ENCODE assay signal across 13 mouse cellular contexts in genomic region chr6:60564261-60564660, GRCm38 (mm10).
DNase-seq lines count a peak whose midpoint lies in the region; ATAC-seq and TF ChIP-seq lines count a peak whose summit lies in the region.
"Had no signal": no experiment of that assay in that cellular context is flagged by ENCODE, and none has a peak within 500 bp of the region (broad histone marks: within the 10 kb centered on the region; RNA-seq: fewer than 3 reads in every experiment).

No protein-coding gene starts in this region.

- peak; percentile 77 for TF ChIP-seq CTCF in midbrain, postnatal 0 days (IDR thresholded peaks at IDR 0.05)

- H3K9ac ChIP-seq in hindbrain, embryonic 11.5 days (ENCODE audit: low read depth, low read length): no peak overlapping the region
- H3K9ac ChIP-seq in hindbrain, embryonic 16.5 days (ENCODE audit: low read depth, low read length): no peak overlapping the region
- no peak overlapping the region for H3K9ac ChIP-seq in midbrain, postnatal 0 days (replicated peaks; ENCODE audit: low read length, poor library complexity, severe bottlenecking)
- no peak overlapping the region for H3K9ac ChIP-seq in kidney, embryonic 15.5 days

- H3K4me2 ChIP-seq in hindbrain, embryonic 11.5 days (replicated peaks; ENCODE audit: low read depth, low read length): no peak overlapping the region
- H3K4me2 ChIP-seq in hindbrain, embryonic 16.5 days (ENCODE audit: low read length): no peak overlapping the region
- no peak overlapping the region for H3K4me2 ChIP-seq in midbrain, postnatal 0 days (ENCODE audit: low read depth, low read length, poor library complexity, severe bottlenecking)
- no peak overlapping the region for H3K4me2 ChIP-seq in kidney, embryonic 15.5 days

- no peak for ATAC-seq in hindbrain, embryonic 11.5 days (ENCODE audit: low FRiP score)
- no peak for ATAC-seq in hindbrain, embryonic 16.5 days
- no peak for ATAC-seq in midbrain, postnatal 0 days (ENCODE audit: low FRiP score)
- no peak for ATAC-seq in kidney, embryonic 15.5 days (replicated peaks; ENCODE audit: low FRiP score)

- no peaks in the 10 kb centered on the region for H3K36me3 ChIP-seq in hindbrain, embryonic 11.5 days (ENCODE audit: control insufficient read depth, insufficient read depth, low read length)
- no peaks in the 10 kb centered on the region for H3K36me3 ChIP-seq in hindbrain, embryonic 16.5 days (ENCODE audit: control insufficient read depth, insufficient read depth, low read length)
- no peaks in the 10 kb centered on the region for H3K36me3 ChIP-seq in midbrain, postnatal 0 days (ENCODE audit: insufficient read depth, low read length)
- no peaks in the 10 kb centered on the region for H3K36me3 ChIP-seq in midbrain, embryonic 10.5 days
- no peaks in the 10 kb centered on the region for H3K36me3 ChIP-seq in kidney, embryonic 15.5 days

- H3K4me3 ChIP-seq in hindbrain, embryonic 11.5 days (ENCODE audit: low read depth, low read length): no peak overlapping the region
- no peak overlapping the region for H3K4me3 ChIP-seq in hindbrain, embryonic 16.5 days (ENCODE audit: low read length)
- H3K4me3 ChIP-seq in midbrain, postnatal 0 days (ENCODE audit: low read depth, low read length): no peak overlapping the region
- H3K4me3 ChIP-seq in midbrain, embryonic 10.5 days: no peak overlapping the region
- H3K4me3 ChIP-seq in kidney, embryonic 15.5 days (replicated peaks): no peak overlapping the region

- H3K4me1 ChIP-seq in hindbrain, embryonic 11.5 days (replicated peaks; ENCODE audit: control insufficient read depth, insufficient read depth, low read length): no peaks in the 10 kb centered on the region
- H3K4me1 ChIP-seq in hindbrain, embryonic 16.5 days (ENCODE audit: control insufficient read depth, insufficient read depth, low read depth, low read length): no peaks in the 10 kb centered on the region
- no peaks in the 10 kb centered on the region for H3K4me1 ChIP-seq in midbrain, postnatal 0 days (ENCODE audit: insufficient read depth, low read length)
- no peaks in the 10 kb centered on the region for H3K4me1 ChIP-seq in midbrain, embryonic 10.5 days
- H3K4me1 ChIP-seq in kidney, embryonic 15.5 days: no peaks in the 10 kb centered on the region

- no peak overlapping the region for H3K27ac ChIP-seq in hindbrain, embryonic 11.5 days (ENCODE audit: low read depth, low read length)
- no peak overlapping the region for H3K27ac ChIP-seq in hindbrain, embryonic 16.5 days (ENCODE audit: low read depth, low read length)
- no peak overlapping the region for H3K27ac ChIP-seq in midbrain, postnatal 0 days (ENCODE audit: low read depth, low read length)
- H3K27ac ChIP-seq in midbrain, embryonic 10.5 days (replicated peaks): no peak overlapping the region
- H3K27ac ChIP-seq in kidney, embryonic 15.5 days: no peak overlapping the region
- H3K27ac ChIP-seq: macrophage had no signal

- H3K27me3 ChIP-seq in hindbrain, embryonic 11.5 days (ENCODE audit: control insufficient read depth, insufficient read depth, low read length): no peaks in the 10 kb centered on the region
- H3K27me3 ChIP-seq in hindbrain, embryonic 16.5 days (replicated peaks; ENCODE audit: control insufficient read depth, insufficient read depth, low read length): no peaks in the 10 kb centered on the region
- no peaks in the 10 kb centered on the region for H3K27me3 ChIP-seq in midbrain, postnatal 0 days (ENCODE audit: insufficient read depth, low read length)
- H3K27me3 ChIP-seq in midbrain, embryonic 10.5 days (ENCODE audit: low read depth, poor library complexity, severe bottlenecking): no peaks in the 10 kb centered on the region
- no peaks in the 10 kb centered on the region for H3K27me3 ChIP-seq in kidney, embryonic 15.5 days

- peak; percentile 1 for DNase-seq in hindbrain, embryonic 11.5 days (ENCODE audit: low spot score)
- peak; percentile 25 for DNase-seq in midbrain, postnatal 0 days (ENCODE audit: low spot score)
- no peak for DNase-seq in midbrain, embryonic 10.5 days (ENCODE audit: low spot score)
- DNase-seq in ZHBTc4 (ENCODE audit: low read depth, low spot score): peak; percentile 52
- DNase-seq in heart, postnatal 4 days: no peak
- DNase-seq: adrenal gland, adult 8-10 months; cerebellum, adult 18-20 months; heart, postnatal 10 days; kidney, adult 18-20 months; thymus, postnatal 25 days had no signal

- WGBS in hindbrain, embryonic 11.5 days: 71% methylated on average over 1 of the region's 1 CpGs
- WGBS in hindbrain, embryonic 16.5 days: 56% methylated on average over 1 of the region's 1 CpGs
- 72% methylated on average over 1 of the region's 1 CpGs for WGBS in midbrain, postnatal 0 days
- 60% methylated on average over 1 of the region's 1 CpGs for WGBS in midbrain, embryonic 10.5 days
- 47% methylated on average over 1 of the region's 1 CpGs for WGBS in kidney, embryonic 15.5 days

- no peaks in the 10 kb centered on the region for H3K9me3 ChIP-seq in hindbrain, embryonic 11.5 days (ENCODE audit: control insufficient read depth, low read length)
- no peaks in the 10 kb centered on the region for H3K9me3 ChIP-seq in hindbrain, embryonic 16.5 days (ENCODE audit: control insufficient read depth, low read length)
- no peaks in the 10 kb centered on the region for H3K9me3 ChIP-seq in midbrain, postnatal 0 days (ENCODE audit: low read length)
- H3K9me3 ChIP-seq in midbrain, embryonic 10.5 days (replicated peaks): no peaks in the 10 kb centered on the region
- no peaks in the 10 kb centered on the region for H3K9me3 ChIP-seq in kidney, embryonic 15.5 days (replicated peaks)

Comparison
In these comparisons a context has a peak if more than half of its experiments do, and no peak if none do; other contexts are left out.
1. DNase-seq: peak in hindbrain, embryonic 11.5 days (single experiment), midbrain, postnatal 0 days (single experiment) and ZHBTc4 (single experiment); none in midbrain, embryonic 10.5 days (single experiment) and heart, postnatal 4 days (single experiment).